Mouse (Mus musculus) cerebellum, adult (tissue): ENCODE measurements around the gene Gm4981.
A peak's percentile ranks its signal among the peaks of the same experiment; 100 is the strongest.
"Not testable (repeated sequence)": the region's sequence is repeated elsewhere in the genome, so short reads cannot be mapped to it uniquely, and the experiment has no call there.

Source experiments
- ATAC-seq: cut with Nextera tagmentation; 2 replicates; pipeline ENCODE4 v1.9.2; 2017; ENCODE audit warnings: mild to moderate bottlenecking, moderate library complexity, mixed read lengths; ENCODE audit not compliant: insufficient number of reproducible peaks, low FRiP score, low TSS enrichment

The Gm4981 gene

GRCm38 (mm10) chr10:58236613-58237012 lies at the start of gene Gm4981:
Gene Gm4981 (minus strand): TSS chr10:58236701.
- no peak for ATAC-seq

GRCm38 (mm10) chr10:58282238-58282637 lies 45.7 kb upstream of the Gm4981 start:
- ATAC-seq = no peak

GRCm38 (mm10) chr10:58258466-58258865 lies 22.0 kb upstream of the Gm4981 start:
- ATAC-seq = no peak

- ATAC-seq = no peak
Observed at GRCm38 (mm10) chr10:58255954-58256353, 19.5 kb upstream of the Gm4981 start.

- ATAC-seq = peak; percentile 99
Observed at GRCm38 (mm10) chr10:58255213-58255892, 18.9 kb upstream of the Gm4981 start, which contains the start of gene Gcc2. Gene Gcc2 (plus strand): TSS chr10:58255497.

GRCm38 (mm10) chr10:58254635-58255175 lies 18.2 kb upstream of the Gm4981 start:
- no peak for ATAC-seq

- no peak for ATAC-seq
Observed at GRCm38 (mm10) chr10:58249535-58249934, 13.0 kb upstream of the Gm4981 start.

- peak; percentile 89 for ATAC-seq
Observed at GRCm38 (mm10) chr10:58238984-58239740, 2.7 kb upstream of the Gm4981 start.

GRCm38 (mm10) chr10:58234985-58235384 lies 1.5 kb downstream of the Gm4981 start:
- not testable (repeated sequence) for ATAC-seq

- ATAC-seq = not testable (repeated sequence)
Observed at GRCm38 (mm10) chr10:58233740-58234121, 2.8 kb downstream of the Gm4981 start.

- ATAC-seq = peak; percentile 29
Observed at GRCm38 (mm10) chr10:58233054-58233739, 3.3 kb downstream of the Gm4981 start.

GRCm38 (mm10) chr10:58232641-58232969 lies 3.9 kb downstream of the Gm4981 start, which contains the start of gene Duxf3:
Gene Duxf3 (minus strand): TSS chr10:58232675.
- peak; percentile 46 for ATAC-seq

- peak; percentile 81 for ATAC-seq
Observed at GRCm38 (mm10) chr10:58231779-58232640, 4.5 kb downstream of the Gm4981 start.

- peak; percentile 36; the same call in 1 of the 2 replicates for ATAC-seq
Observed at GRCm38 (mm10) chr10:58231088-58231487, 5.4 kb downstream of the Gm4981 start.

- ATAC-seq = not testable (repeated sequence)
Observed at GRCm38 (mm10) chr10:58230021-58230420, 6.5 kb downstream of the Gm4981 start.

- ATAC-seq = not testable (repeated sequence)
Observed at GRCm38 (mm10) chr10:58227798-58228197, 8.7 kb downstream of the Gm4981 start.

- not testable (repeated sequence) for ATAC-seq
Observed at GRCm38 (mm10) chr10:58226357-58226756, 10.1 kb downstream of the Gm4981 start.

GRCm38 (mm10) chr10:58224827-58225785 lies 11.4 kb downstream of the Gm4981 start, which contains the start of gene AW822073:
Gene AW822073 (minus strand): TSS chr10:58224930.
- not testable (repeated sequence) for ATAC-seq
